Mouse (Mus musculus) heart, adult 10 weeks (tissue): Measurements from ENCODE around the gene Marcksl1. TPM values are rescaled to one million over a fixed set of nuclear protein-coding genes. Genes with fewer than 3 reads are reported as not detected.

Experiments
- polyA plus RNA-seq: library from polyadenylated mRNA; stranded (reverse); fragments of 350-450 nt; fragmentation: Illumina TruSeq; extraction: RNeasy Lipid Tissue Mini Kit (QIAGEN cat#74804); gene quantifications from one replicate; pipeline ENCODE4 v1.2.3, GENCODE M21; 2014; ENCODE audit warnings: low read depth, low replicate concordance

Marcksl1 gene
- 5.8 TPM for polyA plus RNA-seq

DNA sequence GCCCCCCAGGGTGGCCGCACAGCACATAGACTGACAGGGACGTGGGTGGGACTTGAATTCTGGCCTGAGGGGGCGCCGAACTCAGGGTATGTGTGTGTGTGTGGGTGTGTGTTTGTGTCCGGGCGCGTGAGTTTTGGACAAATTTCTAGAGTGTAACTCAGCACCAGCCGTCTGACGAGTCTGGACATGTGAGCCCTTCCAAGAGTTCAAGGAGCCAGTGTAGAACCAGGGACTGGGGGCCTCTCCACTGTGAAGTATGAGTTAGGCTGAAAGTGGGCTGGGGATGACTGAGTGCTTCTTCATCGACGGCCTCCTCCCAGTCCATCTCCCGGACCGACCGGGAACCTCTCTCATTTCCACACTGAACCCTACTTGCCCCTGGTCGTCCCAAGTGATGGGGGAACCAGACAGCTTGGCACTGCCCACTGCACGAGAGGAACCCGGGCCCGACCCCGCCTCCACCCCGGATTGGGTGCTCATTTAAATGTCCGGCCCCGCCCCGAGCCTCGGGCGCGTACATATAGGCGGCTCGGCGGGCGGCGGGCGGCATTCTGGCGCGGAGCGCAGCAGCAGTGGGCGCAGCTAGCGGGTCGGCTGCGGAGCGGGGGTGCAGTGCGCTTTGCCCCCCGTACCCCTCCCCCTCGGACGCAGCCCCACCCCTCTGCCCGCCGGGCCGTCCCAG, at the start of gene Marcksl1:
Gene Marcksl1 (plus strand): TSS at position 496 of the 682 bp plus-strand sequence.

DNA sequence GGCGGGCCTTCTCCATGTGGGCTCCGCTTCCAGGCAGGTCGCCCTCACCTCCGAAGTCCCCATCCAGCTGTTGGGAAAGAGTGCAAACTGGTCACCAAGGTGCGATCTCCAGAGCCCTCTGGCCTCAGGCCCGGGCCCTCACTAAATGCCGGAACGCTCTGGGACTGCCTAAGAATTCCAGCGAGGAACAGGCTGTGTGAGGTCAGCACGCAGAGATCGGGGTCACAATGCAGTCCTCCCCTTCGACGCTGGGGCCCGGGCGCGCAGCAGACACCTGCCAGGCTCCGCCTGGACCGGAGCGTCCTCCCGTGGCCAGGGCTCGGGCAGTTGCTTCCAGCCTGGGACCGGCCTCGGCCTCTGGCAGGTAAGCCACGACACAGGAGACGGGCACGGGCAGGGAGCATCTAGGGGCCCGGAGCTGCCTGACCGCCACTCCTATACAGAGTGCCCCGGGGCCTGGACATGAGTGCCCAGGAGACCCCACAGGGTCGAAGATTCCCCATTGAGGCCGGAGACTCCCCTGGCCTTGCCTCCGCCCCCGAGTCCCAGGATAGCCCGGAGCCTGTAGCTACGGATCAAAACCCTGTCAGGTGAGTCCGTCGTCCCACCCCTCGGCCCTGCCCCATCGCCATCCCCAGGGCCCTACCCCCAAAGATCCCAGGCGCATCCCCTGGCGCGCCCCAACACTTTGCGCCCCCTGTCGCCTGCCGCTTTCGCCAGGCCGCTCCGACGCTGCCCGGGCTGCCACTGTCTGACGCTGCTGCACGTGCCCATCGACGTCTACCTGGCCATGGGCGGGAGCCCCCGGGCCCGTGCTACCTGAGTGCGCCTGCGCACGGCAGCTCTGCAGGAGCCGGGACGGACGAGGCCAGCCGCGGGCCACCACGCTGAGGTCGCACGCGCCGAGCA, 22.2 kb upstream of the Marcksl1 start, which contains the start of the genes Tssk3 and Fam229a:
Gene Tssk3 (minus strand): TSS at position 51 of the 909 bp plus-strand sequence.
Gene Fam229a (plus strand): TSS at position 219 of the 909 bp plus-strand sequence.

DNA sequence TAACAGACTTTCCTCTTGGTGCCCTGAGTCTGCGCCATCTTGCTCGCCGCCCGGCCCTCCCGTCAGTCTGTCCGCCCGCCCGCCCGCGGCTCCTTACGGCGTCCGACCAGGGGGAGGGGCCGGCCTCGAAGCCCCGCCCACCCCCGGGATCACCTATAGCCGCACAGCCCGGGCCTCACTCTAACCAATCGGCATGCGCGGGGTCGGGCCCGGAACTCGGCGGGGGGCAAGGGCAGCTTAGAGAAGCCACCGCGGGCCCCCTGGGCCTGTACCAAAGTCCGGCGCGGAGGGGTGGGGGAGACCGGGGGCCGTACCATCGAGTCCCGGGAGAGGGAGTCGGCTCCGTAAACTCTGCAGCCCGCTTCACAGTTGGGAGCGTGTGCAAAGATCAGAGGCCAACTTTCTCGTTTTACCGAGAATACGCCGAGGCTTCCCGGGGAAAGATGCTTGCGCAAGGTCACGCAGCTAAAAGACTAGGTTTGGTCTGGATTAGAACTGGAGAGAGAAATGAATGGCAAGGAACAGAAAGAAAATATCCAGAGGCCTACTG, 29.3 kb downstream of the Marcksl1 start, which contains the start of gene Hdac1:
Gene Hdac1 (minus strand): TSS at position 122 of the 550 bp plus-strand sequence.

Other genes starting within 250 kb of the Marcksl1 start
- gene Sync, start 226.0 kb upstream of the Marcksl1 start, polyA plus RNA-seq, result 21.0 TPM
- 41.0 TPM for gene Rbbp4, start 178.2 kb upstream of the Marcksl1 start, polyA plus RNA-seq
- 33.3 TPM for gene Zbtb8os, start 177.9 kb upstream of the Marcksl1 start, polyA plus RNA-seq
- gene Zbtb8a, start 135.5 kb upstream of the Marcksl1 start, polyA plus RNA-seq, result 3.6 TPM
- not detected for gene Zbtb8b, start 72.7 kb upstream of the Marcksl1 start, polyA plus RNA-seq
- gene Bsdc1, start 52.0 kb upstream of the Marcksl1 start, polyA plus RNA-seq, result 48.9 TPM
- gene Tssk3, start 22.6 kb upstream of the Marcksl1 start, polyA plus RNA-seq, result not detected
- not detected for gene Fam229a, start 22.4 kb upstream of the Marcksl1 start, polyA plus RNA-seq
- gene Hdac1, start 29.1 kb downstream of the Marcksl1 start, polyA plus RNA-seq, result 25.7 TPM
- gene Lck, start 60.1 kb downstream of the Marcksl1 start, polyA plus RNA-seq, result 0.68 TPM
- 0.73 TPM for gene Fam167b, start 65.0 kb downstream of the Marcksl1 start, polyA plus RNA-seq
- 141 TPM for gene Eif3i, start 87.1 kb downstream of the Marcksl1 start, polyA plus RNA-seq
- gene Tmem234, start 87.1 kb downstream of the Marcksl1 start, polyA plus RNA-seq, result 78.7 TPM
- gene Dcdc2b, start 100.7 kb downstream of the Marcksl1 start, polyA plus RNA-seq, result 2.9 TPM
- 16.9 TPM for gene Iqcc, start 105.5 kb downstream of the Marcksl1 start, polyA plus RNA-seq
- gene Ccdc28b, start 110.4 kb downstream of the Marcksl1 start, polyA plus RNA-seq, result 21.7 TPM
- 25.6 TPM for gene Txlna, start 127.5 kb downstream of the Marcksl1 start, polyA plus RNA-seq
- 43.9 TPM for gene Kpna6, start 159.2 kb downstream of the Marcksl1 start, polyA plus RNA-seq
- 4.8 TPM for gene Tmem39b, start 183.3 kb downstream of the Marcksl1 start, polyA plus RNA-seq
- 35.7 TPM for gene Khdrbs1, start 228.7 kb downstream of the Marcksl1 start, polyA plus RNA-seq